Mouse (Mus musculus) CD4-positive, CD25-positive, alpha-beta regulatory T cell, adult 4 months (primary cell): ENCODE results near the gene Wdr54. TPM values are rescaled to one million over a fixed set of nuclear protein-coding genes. Genes with fewer than 3 reads are reported as not detected.
A peak's percentile ranks its signal among the peaks of the same experiment; 100 is the strongest.

Source experiments
- ATAC-seq: one replicate; pipeline ENCODE4 v1.8.0; 2017
- polyA plus RNA-seq, 2 experiments: library from polyadenylated mRNA; unstranded; fragments of 100-300 nt; shearing (Covaris generic); gene quantifications; one replicate each; pipeline ENCODE4 v1.2.1; 2017

The Wdr54 gene
- polyA plus RNA-seq, 2 experiments from 2014 or later, result 2.1 TPM; not detected in 1

GRCm38 (mm10) chr6:83159456-83159855, 3.3 kb upstream of the Wdr54 start:
- peak; percentile 75 for ATAC-seq

DNA sequence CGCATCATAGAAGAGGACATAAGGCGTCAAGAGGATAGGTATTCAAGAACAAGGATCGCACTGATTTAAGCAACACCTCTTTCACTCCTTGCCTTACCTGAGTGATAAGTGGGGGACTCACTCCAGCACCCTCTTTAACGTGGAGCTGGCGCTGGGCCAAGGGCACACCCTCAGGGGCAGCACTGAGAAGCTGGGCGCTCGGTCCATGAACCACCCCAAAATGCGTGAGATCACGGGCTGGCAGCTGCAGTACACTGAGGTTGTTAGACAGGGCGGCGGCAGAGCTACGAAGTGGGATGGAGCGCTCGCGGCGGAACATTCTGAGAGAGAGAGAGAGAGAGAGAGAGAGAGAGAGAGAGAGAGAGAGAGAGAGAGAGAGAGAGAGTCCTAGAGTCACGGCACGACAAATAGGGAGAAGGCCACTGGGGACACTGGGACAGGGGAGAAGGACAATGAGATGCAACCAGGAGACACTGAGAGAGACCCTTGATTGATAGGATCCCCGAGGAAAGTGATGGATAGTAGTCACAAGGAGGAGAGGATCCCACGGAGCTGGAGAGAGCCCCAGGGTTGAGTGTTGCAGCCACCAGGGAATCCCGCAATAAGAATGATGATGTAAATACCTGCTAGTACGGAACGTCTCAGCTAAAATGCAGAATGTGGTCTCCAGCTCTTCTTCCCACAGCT, 502 bp downstream of the Wdr54 start:
- peak; percentile 7 for ATAC-seq

DNA sequence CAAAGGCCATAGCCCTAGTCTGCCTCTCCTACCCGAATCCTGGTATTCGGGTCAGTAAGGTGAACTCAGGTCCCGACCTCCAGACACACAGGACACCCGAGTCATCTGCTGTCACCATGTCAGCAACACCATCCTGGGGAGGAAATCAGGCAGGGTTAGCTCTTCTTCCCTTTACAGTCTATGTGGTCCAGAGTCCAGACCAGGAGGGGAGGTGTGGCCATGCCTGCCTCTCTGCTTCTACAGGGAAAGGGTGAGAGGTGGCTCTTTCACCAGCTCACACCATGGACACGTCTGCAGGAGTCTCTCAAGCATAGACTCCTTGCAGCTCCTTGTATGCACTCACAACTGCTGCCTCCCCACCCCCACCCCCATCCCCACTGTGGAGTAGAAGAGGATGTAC, 2.7 kb downstream of the Wdr54 start:
- no peak for ATAC-seq

DNA sequence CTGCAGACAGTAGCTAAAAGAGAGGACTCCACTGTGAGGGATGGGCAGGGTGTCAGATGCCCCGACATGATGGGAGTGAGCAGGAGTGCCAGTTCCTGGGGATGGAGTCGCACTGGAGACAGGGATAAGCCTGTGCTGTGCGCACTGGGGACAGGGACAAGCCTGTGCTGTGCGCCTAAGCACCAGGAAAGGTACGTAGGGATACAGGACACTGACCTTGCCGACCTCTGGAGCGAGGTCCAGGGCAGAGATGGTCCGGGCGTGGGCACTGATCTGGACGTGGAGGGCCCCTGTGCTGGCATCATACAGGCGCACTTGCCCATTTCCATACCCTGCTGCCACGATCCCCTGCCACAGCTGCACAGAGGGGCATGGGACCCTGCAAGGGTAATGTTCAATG, 3.2 kb downstream of the Wdr54 start:
- ATAC-seq, result no peak

- ATAC-seq, result no peak
Measured at GRCm38 (mm10) chr6:83151721-83152120, 4.5 kb downstream of the Wdr54 start.

GRCm38 (mm10) chr6:83147280-83147679, 8.9 kb downstream of the Wdr54 start:
- no peak for ATAC-seq

DNA sequence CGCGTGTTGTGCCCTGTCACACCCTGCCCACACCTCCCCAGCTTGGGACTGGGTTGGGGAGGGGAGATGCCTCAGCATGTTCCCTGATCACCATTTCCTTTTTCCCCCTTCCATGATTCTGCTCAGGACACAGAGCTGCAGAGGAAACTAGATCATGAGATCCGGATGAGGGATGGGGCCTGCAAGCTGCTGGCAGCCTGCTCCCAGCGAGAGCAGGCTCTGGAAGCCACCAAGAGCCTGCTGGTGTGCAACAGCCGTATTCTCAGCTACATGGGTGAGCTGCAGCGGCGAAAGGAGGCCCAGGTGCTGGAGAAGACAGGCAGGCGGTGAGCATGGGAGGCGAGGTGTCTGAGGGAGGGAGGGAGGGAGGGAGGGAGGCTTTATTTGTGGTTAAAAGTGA, 10.4 kb downstream of the Wdr54 start:
- ATAC-seq, result no peak

DNA sequence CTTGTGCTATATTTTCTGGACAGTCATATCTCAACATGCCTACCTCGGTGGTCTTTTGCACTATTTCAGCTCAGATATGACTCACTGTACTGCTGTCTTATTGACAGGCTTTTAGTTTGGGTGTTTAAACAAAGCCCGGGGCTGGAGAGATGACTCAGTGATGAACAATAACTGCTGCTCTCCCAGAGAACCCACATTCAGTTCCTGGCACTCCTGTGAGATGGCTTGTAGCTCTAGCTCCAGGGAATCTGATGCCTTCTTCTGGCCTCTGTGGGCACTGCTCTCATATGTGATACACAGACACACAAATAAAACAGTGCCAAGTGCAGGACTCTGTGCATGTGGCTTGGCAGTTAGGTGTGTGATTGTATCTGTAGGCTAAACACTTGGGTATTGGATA, 11.0 kb downstream of the Wdr54 start:
- ATAC-seq, result no peak

- no peak for ATAC-seq
Measured at GRCm38 (mm10) chr6:83142886-83143285, 13.3 kb downstream of the Wdr54 start.

DNA sequence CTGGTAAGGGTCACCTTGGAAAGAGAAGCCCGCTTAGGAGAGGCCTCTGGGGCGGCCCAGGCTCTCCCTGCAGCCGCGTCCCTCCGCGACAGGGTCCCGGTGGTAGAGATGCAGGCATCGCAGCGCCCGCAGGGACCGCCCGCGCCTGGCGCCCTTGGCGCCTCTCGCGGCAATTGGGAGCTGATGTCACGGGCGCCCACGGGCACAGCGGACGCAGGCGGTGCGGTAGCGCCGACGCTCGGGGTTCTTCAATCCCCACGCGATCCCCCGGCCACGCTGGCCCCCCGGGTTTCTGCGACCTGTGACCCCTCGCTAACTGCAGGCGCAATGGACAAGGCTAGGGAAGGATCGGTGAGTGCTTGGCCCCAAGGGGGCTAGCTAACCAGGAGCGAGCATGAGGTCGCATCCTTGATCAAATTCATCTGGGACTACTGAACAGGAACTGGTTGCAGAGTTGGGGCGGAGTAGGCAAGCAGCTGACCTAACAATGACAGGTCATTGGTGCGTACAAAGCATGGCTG, 13.9 kb downstream of the Wdr54 start:
- ATAC-seq, result no peak

- ATAC-seq, result no peak
Measured at GRCm38 (mm10) chr6:83141636-83142035, 14.6 kb downstream of the Wdr54 start.

DNA sequence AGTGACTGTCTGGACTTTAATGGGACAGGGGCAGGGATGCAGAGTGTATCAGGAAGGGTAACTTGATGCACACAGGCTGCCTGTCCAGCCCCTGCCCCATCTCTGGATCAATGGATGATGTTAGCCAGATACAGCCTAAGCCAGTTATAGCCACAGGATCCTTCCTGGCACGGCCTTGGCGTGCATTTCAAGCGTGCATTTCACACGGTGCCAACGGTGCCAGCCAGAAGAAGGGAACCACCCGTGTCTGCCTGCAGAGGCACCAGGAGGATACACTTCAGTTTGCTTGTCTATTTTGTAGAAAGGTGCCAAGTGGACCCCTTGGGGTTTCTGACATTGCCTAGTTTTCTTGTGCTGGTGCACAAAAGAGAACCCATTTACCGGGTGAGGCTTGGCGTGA, 16.2 kb downstream of the Wdr54 start:
- no peak for ATAC-seq

DNA sequence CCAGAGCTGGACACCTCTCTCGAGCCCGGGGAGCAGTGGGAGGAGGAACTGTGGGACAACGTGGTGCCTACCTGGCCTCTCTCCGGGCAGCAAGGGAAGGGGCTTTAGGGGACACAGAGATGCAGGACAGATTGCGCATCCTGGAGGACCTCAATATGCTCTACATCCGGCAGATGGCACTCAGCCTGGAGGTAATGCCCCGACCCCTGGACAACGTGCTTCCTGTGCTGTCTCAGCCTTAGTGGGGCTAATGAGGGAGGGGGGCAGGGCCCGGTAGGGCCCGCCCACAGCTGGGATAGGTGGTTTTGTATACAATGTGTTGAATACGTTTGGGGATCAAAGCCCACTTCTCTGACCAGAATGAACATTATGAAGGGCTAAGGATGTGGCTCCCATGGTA, 18.1 kb downstream of the Wdr54 start:
- ATAC-seq, result peak; percentile 62

DNA sequence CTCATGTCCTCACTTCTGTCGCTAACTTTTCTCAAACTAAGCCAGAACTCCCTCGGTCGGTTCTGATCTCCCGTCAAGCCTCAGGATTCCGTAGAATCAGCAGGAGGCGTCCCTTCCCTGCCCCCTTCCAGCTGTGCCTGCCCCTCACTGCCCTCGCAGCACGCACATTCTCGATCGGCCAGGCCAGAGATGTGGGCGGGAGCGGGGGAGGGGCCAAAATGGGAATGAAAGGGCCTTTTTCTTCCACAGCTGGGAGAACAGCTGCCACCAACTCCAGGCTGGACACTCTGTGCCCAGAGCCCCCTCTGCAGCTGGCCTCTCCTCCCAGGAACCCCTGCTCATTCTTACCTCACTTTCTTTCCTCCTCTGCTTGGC, 18.6 kb downstream of the Wdr54 start:
- no peak for ATAC-seq

- ATAC-seq, result peak; percentile 50
Measured at GRCm38 (mm10) chr6:83136881-83137575, 19.2 kb downstream of the Wdr54 start.

GRCm38 (mm10) chr6:83136291-83136880, 19.8 kb downstream of the Wdr54 start:
- no peak for ATAC-seq

DNA sequence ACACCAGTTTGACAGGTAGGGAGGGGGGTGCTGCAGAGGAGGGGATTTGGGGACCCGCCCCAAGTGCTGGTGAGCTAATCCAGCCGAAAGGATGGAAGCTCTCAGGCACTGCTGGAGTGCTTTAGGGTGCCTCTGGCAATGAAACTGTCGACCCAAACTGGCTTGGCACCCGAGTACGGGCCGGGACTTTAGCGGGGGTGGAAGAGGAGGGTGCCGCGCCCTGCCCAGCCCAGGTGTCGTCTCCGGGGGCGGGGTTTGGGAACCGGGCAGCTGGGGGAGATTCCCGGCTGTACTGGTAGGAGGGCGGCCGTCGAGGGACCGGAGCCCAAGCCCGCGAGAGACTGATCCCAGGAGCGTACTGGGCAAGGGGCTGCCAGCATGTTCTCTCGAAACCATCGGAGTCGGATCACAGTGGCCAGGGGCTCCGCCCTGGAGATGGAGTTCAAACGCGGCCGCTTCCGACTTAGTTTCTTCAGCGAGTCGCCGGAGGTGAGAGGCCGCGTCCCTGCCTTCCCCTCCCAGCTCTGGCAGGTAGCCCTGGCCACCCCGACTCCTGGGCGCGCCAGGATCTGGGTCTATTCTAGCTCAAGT, 20.5 kb downstream of the Wdr54 start:
- peak; percentile 35 for ATAC-seq

GRCm38 (mm10) chr6:83134951-83135513, 21.2 kb downstream of the Wdr54 start, which contains the start of gene Rtkn:
Gene Rtkn (plus strand): TSS chr6:83135463.
- ATAC-seq, result no peak

GRCm38 (mm10) chr6:83134226-83134625, 22.0 kb downstream of the Wdr54 start:
- ATAC-seq, result no peak

DNA sequence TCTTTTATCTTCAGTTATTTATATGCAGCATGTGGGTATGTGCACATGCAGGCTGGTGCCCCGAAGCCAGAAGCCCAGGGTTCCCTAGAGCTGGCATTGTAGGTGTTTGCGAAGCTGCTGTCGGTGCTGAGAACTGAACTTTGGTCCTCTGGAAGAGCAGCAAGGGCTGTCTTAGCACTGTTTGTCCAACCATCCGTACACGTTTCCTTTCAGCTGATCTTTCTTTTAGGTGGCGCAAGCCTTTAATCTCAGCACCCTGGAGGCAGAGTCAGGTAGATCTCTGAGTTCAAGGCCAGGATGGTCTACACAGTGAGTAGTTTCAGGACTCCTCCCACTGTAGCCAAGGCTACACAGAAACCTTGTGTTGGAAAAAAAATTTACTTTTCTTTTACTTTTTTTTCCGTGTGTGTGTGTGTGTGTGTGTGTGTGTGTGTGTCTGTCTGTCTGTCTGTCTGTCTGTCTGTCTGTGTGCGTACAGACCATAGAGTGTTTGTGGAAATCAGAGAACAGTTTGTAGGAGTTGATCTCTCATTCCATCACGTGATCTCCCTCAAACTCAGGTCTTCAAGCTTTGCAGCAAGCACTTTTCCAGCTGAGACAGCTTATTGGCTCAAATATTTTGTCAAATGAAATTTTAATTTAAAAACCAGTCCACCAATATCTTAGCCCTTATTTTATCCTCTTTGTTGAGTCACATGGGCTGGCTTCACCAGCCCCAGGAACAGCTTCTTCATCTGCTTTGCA, 23.8 kb downstream of the Wdr54 start:
- no peak for ATAC-seq

DNA sequence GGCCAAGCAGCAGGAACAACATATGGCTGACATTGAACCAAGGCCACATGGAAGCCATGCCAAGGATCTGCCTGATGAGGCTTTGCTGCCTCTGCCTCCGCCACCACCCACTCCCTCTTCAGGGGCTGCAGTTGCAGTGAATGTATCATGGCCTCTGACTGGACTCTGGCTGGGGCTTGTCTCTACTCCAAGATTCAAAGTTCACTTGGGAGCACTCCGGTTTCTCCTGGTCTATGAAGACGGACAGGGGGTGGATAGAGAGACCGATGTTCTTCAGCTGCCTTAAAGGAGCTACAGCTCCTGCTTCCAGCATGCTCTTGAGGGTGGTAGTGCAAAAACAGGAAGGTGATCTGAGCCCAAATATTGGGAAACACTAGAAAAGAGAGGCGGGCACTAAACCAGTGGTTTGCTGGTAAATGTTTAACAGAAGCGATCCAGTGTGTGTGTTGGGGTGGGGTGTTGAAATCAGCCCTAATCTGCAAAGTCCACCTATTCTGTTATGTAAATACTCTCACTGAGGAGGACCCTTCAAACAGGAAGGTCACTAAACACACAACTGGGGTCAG, 24.6 kb downstream of the Wdr54 start:
- ATAC-seq, result no peak

DNA sequence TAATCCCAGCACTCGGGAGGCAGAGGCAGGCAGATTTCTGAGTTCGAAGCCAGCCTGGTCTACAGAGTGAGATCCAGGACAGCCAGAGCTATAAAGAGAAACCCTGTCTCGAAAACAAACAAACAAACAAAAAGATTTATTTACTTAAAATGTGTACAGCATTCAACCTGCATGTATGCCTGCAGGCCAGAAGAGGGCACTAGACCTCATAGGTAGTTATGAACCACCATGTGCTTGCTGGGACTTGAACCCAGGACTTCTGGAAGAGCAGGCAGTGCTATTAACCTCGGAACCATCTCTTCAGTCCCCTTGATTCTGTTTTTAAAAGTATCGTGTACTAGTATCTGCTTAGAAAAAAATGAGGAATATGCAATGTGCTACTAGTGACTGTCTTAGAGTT, 28.8 kb downstream of the Wdr54 start:
- ATAC-seq, result no peak
